Mouse (Mus musculus) megakaryocyte-erythroid progenitor cell, adult 5-6 weeks (primary cell): Measurements from ENCODE around the gene Efhd2. TPM values are rescaled to one million over a fixed set of nuclear protein-coding genes. Genes with fewer than 3 reads are reported as not detected.

Source experiments
- ATAC-seq: replicated peaks from 2 replicates; pipeline ENCODE4 v1.8.0; 2016; ENCODE audit warnings: mild to moderate bottlenecking, inconsistent platforms; ENCODE audit not compliant: severe bottlenecking, poor library complexity, low FRiP score, low TSS enrichment
- total RNA-seq, 2 experiments: library from RNA; stranded (forward) in 1 of 2; stranded (reverse) in 1 of 2; fragments of 200-1000, 215-1000 nt in 1 of 2; fragments of >200 nt in 1 of 2; fragmentation: Nextera tagmentation in 1 of 2; gene quantifications; 2 replicates each; pipeline ENCODE4 v1.2.3; 2014 to 2017

The Efhd2 gene
- total RNA-seq (2014; fragmentation: Nextera tagmentation) (22.7 and 43.7 TPM in 2 replicates), total RNA-seq (2017) (31.2 and 36.4 TPM in 2 replicates)

DNA sequence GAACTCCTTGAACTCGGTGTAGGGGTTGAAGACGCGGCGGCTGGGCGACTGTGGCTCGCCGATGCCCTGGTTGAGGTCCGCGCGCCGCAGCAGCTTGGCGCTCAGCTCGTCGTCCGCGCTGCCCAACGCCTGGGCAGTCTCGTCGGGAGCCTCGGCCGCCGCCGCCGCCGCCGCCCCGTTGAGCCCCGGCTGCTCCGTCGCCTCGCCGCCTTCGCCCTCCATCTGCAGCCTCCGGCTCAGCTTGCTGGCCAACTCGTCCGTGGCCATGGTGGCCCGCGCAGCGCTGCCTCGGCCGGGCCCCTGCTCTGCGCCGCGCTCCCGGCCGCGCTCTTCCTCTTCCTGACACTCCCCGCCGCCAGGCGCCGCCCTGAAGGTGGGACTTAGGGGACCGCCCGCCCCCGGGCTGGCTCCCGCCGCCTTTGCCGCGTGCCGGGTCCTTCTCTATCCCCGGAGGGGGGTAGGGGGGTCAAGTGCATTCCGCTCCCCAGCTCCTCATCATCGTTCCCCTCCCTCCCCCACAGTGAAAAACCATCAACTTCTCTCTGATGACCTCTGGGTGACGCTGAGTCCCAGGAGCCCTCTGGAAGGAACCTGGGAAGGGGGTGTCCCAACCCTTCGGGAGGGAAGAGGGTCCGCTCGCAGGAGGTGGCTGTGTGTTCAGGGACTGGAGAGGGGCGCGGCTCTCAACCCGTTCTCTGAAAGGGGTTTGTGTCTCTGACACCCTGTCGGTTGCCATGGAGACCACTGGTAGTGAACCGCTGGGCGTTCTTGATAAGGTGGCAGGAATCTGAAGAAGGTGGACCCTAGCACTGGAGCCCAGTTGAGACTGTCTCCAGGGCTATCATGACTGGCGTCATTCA is at the start of gene Efhd2:
Gene Efhd2, minus strand, starts transcription at position 320 of the 860 bp plus-strand sequence.
- peak; percentile 90 for ATAC-seq

DNA sequence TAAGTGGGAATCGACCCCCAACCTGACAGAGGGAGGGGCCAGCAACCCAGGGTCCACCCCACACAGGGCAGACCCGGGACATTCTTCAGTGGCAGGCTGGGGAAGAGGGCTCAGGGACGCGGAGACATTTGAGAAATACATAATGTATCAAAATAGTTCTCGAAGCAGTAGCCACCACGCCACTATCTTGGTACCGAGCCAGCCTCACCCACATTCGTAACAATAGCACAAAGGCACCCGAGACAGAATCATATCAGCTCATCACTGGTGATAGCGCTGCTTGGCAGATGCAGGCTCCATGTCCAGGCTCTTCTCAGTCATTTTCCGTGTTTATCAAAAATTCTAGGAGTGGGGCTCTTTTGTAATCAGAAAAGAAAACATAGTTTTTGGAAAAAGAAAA is 49.2 kb upstream of the Efhd2 start:
- no peak for ATAC-seq

DNA sequence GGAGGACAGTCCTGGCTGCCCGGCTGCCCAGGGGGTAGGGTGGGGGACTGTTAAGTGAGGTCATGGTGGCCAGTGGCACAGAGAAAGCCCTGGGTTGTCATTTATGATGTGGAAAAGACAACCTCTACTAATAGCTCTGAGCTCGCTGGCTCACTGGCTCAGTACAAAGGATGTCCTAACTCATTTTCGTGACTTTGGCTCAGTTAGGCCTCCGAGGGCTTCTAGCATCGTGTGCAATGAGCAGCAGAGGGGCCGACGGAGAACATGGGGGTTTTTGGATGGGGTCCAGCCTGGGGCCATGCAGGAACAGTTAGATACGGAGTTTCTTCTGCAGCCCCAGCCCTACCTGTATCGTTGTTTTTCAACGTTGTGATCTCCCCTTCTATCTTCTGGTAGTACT is 45.7 kb upstream of the Efhd2 start:
- no peak for ATAC-seq

DNA sequence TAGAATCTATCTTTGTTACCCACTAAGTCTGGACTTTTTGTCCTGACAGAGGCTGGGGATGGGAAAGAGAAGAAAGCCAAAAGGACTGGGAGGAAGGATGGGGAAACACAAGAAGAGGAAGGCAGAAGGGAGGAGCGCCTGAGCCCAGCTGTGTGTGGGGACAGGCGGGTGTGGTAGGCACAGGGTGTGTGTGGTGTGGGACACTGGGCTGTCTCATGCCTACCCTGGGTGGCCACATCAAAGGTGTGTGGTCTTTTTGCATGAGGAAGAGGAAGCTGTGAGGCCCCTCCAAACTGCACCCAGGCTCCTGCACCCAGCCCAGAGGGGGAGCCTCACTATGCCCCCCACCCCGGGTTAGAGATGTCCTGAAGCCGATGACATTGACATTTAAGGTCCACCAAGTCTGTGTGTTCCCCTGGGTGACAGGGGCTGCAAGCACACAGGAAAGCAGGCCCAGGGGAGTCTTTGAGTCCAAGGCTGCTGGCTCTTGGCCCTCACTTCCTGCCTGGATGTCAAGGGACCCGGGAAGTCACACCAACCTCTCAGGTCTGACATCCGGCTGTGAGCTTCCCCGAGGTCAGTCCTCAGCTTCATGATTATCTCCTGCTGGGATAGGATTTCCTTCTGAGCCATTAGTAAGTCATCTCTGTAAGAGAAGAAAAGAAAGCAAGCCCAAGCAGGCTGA is 43.2 kb upstream of the Efhd2 start:
- no peak for ATAC-seq

DNA sequence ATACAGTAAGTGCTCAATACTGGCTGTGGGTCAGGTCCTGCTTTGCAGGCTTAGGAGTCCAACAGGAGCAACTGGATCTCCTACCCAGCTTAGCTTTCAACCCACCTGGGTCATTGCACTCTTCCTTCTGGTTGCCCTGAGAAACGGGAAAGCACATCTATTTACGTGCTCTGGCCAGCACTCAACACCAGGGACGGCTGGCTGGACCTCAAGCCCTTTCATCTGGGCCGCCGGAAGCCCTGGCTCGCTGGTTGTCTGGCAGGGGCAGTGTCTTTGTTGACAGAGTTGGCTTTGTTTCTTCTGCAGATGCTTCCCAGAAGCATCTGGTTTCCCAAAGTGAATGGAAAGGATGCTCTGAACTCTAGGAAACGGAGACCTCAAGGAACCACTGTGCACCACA is 39.3 kb upstream of the Efhd2 start:
- no peak for ATAC-seq

DNA sequence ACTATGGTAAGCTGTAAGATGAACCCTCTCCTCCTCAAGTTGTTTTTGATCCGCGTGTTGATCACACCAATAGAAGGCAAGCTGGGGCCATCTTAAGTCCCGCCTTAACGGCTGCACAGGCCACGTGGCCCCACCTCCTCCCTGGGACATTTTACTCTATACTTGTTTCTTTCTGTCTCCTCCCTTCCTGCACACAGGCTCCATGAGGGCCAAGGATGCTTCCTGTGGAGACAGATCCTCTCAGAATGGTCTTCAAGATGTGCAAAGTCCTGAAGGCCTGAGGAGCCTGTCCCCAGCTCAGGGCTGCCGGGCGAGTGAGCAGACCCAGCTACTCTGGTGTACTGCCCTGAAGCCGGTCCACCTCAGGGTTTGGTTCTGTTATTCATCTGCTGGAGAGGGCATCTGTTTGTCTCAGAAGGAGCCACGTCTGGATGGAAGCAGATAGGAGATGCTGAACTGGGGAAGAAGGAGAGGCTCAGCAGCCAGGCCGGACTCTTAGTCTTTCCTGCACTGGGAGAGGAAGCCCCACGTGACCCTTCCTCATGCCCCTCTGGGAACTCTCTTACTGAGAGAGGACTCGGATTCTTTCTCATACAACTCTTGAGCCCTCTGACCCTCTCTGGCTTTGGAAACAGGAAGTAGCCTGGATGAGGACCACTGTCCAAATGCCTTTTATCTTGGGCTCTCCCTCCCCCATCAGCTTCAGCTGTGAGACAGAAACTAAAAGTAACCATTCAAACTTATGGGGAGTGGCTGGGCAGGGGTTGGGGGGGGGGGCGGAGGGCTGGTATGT is 38.7 kb upstream of the Efhd2 start:
- ATAC-seq: no peak

DNA sequence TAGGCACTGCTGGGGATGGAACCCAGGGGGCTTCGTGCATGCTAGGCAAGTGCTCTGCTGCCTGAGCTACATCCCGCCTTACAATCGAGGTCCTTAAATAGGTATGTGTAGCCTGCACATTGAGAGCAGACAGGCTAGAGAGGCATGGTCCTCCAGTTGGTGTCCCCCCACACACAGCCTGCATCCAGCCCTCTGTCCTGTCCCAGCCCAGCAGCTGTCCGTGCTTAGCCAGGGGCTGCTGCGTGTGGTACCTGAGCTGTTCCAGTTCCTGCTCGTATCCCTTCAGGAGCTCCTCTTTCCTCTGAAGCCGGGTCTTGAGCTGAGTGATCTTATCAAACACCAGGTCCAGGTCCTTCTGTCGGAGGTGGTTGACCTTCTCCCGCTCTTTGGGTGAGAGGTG is 30.0 kb upstream of the Efhd2 start:
- ATAC-seq: no peak

DNA sequence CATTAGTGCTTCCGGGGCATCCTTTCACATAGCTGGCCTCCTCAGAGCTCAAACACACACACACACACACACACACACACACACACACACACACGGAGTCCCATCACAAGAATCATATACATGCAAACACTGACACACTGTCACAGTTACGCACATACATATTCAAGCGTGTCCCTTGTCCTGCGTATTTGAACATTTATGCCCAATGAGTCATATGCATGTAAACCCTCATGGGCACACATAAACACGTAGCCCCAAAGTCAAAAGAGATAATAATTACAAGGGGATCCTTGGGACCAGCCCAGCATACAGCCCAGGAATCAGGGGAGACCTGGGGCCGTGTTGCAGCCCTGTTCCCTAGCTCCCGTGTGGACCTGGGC is 27.7 kb upstream of the Efhd2 start:
- no peak for ATAC-seq

DNA sequence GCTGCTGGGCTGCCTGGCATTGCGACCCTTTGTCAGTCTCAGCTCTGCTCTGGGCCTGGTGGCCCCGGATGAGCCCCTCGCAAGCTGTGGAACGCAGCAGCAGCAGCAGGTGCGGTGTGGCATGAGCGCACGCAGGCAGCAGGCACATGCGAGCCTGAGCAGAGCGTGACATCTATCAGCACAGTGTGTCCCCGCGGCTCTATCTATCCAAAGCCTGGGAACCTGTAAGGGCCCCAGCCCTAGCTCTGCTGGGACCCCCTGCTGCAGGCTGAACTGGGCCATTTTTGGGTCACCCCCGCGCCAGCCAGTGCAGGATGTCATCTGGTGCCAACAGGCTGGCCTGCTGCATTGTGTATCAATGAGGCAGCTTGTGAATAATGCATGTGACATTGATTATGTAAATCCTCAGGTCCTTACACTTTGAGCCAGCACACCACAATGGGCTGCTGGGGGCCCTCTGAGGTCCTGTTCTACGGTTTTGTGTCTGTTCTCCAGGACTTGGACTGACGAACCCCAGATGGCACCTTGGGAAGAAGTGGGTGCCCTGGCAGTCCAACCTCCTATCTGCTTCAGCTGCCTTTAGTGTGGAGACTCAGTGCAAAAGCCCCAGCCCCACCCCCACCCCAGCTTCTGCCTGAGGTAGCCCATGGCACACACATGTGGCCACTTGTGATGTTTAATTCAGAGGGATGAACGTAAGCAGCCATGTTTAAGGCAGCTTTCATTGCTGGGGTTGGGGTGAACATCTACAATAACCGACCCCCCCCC is 27.2 kb upstream of the Efhd2 start:
- no peak for ATAC-seq

DNA sequence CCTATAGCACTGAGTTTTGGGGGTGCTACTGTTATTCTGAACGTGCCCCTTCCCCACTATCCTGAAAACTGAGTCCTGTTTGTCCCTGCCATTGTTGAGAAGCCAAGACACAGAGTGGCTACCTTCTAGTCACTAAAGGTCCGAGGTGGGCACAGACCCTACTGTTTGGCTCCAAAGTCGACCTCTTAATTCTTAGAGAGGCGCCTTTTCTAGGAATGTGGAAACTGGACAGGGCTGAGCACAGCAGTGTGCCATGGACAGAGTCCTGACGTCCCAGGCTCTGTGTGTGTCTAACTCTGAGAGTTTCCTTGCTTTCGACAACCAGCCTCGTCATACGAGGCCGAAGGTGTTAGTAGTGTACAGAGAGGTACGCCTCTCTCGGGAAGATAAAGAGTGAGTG is 25.7 kb upstream of the Efhd2 start:
- no peak for ATAC-seq

DNA sequence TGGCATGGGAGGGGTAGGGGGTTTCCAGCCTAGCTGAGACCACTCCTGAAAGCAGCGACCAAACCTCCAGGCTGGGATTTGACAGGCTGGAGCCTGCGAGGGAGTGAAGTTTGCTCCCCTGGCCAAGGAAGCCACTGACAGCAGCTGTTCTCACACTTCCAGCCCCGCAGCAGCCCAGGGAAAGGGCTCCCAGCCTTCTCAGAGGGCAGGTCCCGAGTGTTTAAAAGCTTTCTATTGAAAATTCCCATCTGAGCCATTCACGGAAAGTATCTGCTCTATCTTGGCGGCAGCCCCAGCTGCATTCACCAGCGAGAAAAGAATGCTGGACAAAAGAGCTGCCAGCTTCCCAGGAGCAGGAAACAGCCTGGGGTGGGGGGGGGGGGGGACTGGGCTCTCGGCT is 25.2 kb upstream of the Efhd2 start:
- ATAC-seq: no peak

DNA sequence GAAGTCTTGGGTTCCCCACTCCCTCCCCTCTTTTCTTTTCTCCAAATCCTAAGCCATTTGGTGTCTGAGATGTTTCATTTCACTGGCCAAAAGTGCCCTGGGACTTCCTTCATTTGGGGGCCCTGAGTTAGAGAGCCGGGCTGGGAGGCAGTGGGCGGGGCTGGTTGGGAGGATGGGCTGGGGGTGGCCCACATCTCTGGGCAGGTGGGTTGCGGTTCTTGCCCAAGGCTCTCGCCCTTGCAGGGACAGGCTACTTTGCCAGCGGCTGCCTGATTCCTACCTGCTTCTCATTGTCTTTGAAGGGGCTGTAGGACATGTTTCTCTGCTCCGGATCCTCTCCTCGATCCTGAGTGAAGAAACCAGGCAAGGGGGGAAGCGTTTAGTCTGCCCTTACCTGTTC is 24.2 kb upstream of the Efhd2 start:
- no peak for ATAC-seq

DNA sequence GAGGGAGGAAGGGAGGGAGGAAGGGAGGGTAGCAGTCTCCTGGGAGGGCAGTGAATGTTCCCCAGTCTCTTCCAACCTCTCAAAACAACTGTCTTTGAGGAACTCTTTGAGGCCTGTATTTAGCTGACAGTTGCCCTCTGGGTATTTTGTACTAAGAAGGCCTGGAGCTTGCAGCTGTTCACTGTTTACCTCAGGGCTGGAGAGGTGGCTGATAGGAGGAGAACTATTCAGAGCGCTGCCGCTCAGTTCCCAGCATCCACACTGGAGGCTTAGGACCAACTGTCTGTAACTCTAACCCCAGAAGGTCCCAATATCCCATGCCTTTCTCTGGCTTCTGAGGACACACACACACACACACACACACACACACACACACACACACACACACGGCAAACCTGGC is 23.1 kb upstream of the Efhd2 start:
- no peak for ATAC-seq

DNA sequence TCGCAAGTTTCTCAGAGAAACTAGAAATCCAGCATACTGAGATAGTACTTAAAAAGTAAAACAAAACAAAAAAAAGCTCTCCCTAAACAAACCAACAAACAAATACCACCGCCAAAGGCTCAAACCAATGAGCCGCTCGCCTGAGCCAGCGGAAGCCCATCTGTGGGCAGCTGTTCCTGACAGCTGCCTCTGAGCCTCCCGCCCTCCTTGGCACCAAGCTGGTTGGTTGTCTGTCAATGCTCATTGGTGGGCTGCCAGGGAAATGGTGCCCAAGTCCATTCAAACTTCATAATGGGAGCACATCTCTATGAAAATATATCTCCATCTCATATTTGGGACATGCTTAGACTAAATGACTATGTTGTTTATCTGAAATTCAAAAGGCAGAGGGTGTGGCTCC is 22.5 kb upstream of the Efhd2 start:
- no peak for ATAC-seq

DNA sequence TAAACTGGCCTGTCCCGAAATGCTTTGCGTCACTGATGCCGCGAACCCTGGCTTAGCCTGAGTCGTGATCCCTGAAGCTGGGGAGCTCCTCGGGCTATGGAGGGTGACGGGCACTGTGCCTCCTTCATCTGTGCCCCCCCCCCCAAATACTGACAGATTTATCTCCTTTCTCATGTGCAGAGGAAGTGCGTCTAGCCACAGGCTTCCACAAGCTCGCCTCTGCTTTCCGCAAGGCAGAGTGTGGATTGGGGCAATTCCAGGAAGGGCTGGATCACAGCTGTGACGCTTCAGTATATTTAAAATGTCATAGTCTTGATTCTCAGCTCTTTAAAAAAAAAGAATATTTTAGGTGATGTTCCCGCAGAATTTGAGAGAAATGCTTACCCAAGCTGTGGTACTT is 21.1 kb upstream of the Efhd2 start:
- no peak for ATAC-seq

DNA sequence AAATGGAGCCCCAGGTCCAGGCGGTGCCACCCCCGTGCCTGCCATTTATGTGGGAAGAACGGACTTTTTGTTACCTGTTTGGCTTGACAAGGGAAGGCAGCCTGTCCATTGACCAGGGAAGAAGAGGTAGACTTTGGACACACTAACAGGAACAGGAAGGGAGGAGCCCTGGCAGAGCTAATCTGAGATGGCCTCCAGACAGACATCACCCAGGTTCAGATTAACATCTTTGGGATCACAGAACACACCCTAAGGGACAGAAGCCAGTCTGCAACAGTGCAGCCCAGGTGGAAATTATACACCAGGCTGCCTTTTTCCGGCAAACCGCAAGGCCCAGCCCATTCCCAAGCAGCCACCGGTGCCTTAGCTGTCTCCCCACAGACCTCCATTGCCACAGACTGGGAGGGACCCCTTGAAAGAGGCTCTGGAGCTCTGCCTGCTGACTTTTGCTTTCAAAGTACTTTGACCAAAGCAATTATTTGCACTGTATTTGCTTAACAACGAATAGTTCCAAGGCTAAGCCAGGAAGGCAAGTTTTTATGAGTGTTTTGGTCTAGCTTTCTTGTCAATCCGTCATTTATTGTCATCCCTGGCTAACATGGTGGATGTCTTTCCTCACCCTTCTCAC is 18.6 kb upstream of the Efhd2 start:
- no peak for ATAC-seq

DNA sequence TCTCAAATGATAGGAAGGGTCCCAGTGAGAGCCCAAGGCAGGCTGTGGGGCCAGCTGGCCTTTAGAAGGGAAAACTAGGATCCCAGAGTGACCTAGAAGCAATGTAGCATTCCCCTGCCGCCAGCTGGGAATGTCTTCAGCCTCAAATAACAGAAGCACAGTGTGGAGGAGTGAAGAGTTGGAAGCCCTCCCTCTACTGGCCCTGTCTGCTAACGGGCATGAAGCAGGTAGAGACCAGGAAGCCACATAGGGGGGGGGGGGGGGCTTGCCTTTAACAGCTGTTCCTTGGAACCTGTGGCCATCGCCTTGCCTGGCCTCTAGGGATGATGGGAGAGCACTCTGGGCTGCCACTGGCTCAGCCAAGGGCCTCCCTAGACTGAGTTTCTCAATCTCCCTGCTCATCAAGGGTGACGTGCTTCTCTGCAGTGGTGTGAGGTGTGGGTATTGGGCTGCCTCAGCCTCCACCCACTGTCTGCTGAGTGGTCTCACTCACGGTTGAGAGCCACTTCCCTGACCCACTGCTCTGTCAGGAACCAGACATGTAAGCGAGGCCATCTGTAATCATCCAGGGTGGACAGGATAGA is 11.8 kb upstream of the Efhd2 start:
- ATAC-seq: no peak

DNA sequence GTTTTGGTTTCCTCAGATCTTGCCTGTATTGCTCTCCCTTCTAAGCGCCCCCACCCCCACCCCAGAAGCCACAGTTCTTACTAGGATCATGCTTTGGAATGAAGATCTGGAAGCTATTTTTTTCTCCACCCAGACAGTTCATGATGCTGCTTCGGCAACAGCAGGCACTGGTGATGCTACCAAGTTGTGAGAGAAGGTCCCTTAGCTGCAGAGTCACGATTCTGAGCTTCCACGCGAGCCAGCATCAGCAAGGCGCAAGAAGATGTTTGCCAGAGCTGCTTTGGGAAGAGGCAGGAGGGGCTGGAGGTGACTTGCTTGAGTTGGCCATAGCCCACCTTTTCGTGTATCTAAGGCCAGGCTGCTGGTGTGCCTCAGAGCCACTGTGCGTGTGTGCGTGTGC is 10.7 kb upstream of the Efhd2 start:
- no peak for ATAC-seq

DNA sequence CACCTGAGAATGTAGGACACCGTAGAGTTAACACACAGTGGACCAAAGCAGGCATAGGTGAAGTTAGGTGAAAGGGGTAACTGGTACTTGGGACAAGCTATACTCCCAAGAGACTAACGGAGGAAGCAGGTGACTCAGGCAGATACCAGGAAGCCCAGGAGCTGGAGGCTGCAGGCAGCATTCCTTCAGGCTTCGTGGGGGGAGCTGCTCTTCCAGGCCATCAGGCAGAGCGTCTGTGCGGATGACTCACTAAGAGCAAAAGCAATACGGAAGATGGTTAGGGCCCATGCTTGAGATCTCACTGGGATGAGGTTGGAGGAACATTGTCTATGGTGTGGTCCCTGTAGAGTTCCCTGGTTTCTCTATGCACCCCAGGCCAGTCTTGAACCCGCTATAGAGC is 8.1 kb upstream of the Efhd2 start:
- ATAC-seq: no peak
